Mouse (Mus musculus): ENCODE data around the gene Mex3a.

GRCm38 (mm10) chr3:88542486-88542885 is 10.3 kb downstream of the Mex3a start:
- TF ChIP-seq CTCF (IDR thresholded peaks at IDR 0.05; ENCODE audit: low read depth) (no peak), EP300 (optimal IDR thresholded peaks at IDR 0.05) (no peak)

Data from stomach, postnatal 0 days (tissue).